Mouse (Mus musculus): ENCODE measurements around the gene Tnni3.

Gene Tnni3

GRCm38 (mm10) chr7:4518487-4518886 is 5.5 kb downstream of the Tnni3 start:
- no peak for DNase-seq

DNA sequence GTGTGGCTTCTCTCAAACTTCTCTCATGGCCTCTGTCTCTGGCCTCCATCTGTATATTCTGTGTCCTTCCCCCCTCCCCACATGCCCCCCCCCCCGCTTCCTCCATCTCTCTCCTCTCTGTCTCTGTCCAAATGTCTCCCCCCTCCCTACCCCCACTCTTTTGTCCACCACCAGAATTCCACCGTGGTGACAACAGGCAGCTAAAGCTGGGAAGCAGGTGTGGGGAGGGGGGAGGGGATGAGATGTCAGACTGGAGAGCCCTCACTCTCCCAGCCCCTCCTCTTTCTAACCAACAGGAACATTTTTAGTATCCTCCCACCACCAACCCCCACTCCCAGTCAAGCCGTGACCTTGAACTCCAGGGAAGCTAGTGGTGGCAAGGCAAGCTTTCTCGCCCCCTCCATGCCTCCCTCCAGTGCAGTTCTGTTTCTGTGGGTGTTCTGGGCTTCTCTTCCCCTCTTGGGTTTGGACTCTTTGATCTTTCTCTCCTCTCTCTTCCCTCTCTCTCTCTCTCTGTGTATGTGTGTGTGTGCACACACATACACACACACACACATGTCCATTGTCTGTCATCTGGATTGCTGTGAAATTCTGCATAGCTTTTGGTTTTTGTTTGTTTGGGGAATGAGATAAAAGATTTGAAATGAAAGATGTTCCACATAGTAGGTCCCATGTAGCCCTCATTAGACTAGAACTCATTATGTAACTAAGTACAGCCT is 7.5 kb downstream of the Tnni3 start, which contains the start of gene Tnnt1:
Gene Tnnt1 (minus strand): TSS at position 51 of the 719 bp plus-strand sequence.
- peak; percentile 60 for DNase-seq

GRCm38 (mm10) chr7:4515853-4516252 is 8.2 kb downstream of the Tnni3 start:
- no peak for DNase-seq

GRCm38 (mm10) chr7:4513829-4514712 is 10.0 kb downstream of the Tnni3 start:
- DNase-seq, result no peak

DNA sequence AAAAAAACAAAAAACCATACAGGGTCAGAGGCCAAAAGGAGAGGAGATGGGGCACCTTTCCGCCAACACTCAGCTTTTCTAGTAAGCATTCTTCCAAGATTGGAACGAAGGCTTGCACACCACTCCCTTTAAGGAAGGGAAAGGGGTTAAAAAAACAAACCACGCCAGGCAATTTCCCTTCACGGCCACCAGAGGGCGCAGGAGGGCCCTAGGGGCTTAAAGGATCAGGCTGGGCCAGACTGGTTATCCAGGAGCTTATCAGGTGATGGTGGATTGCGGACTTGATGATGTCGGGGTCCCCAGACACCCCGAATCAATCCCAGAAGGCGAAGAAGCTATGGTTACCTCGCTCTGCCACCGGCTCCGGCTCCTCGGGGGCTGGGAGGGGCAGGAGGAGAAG is 10.8 kb downstream of the Tnni3 start:
- DNase-seq, result peak; percentile 68

- DNase-seq, result no peak
Measured at GRCm38 (mm10) chr7:4511489-4512224, 12.4 kb downstream of the Tnni3 start.

- peak; percentile 86 for DNase-seq
Measured at GRCm38 (mm10) chr7:4509863-4510608, 14.0 kb downstream of the Tnni3 start.

GRCm38 (mm10) chr7:4508739-4509116 is 15.3 kb downstream of the Tnni3 start:
- no peak for DNase-seq

DNA sequence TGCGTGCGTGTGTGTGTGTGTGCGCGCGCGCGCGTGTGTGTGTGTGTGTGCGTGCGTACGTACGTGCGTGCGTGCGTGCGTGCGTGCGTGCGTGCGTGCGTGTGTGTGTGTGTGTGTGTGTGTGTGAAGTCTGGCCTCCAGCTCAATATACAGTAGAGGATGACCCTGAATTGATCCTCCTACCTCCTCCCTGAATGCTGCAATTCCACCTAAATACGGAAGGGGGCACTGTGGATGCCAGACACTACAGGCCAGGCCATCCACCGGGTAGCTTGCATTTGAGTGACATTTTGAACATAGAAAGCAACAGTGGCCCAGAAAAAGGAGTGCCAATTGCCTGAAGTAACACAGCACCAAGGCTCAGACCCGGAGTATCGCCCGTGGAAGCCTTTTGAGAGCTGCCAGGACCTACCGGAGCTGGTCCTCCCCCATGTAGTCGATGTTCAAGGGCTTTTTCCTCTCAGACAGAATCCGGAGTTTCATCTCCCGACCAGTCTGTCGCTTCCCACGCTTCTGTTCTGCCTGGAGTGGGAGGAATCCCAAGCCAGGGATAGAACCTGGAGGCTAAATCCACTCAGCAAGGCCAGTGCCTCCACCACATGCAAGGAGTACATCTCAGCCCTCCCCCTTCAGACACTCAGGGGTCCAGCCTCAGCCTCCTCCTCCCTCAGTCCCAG is 15.8 kb downstream of the Tnni3 start:
- no peak for DNase-seq

DNA sequence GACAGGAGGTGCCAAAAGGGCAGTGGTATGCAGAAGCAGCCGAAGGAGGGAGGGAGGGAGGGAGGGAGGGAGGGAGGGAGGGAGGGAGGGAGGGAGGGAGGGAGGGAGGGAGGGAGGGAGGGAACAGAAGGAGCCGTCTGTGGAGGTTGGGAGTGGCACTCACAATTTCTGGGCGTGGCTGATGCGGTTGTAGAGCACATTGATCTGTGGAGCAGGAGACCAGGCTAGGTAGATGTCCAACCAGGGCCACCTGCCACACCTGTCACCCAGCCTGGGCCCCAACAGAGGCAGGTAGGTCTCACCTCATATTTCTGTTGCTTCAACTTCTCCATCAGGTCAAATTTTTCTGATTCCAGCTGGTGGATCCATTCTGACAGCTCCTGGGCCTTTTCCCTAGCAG is 16.8 kb downstream of the Tnni3 start:
- DNase-seq, result no peak

GRCm38 (mm10) chr7:4504646-4505435 is 19.2 kb downstream of the Tnni3 start:
- no peak for DNase-seq

DNA sequence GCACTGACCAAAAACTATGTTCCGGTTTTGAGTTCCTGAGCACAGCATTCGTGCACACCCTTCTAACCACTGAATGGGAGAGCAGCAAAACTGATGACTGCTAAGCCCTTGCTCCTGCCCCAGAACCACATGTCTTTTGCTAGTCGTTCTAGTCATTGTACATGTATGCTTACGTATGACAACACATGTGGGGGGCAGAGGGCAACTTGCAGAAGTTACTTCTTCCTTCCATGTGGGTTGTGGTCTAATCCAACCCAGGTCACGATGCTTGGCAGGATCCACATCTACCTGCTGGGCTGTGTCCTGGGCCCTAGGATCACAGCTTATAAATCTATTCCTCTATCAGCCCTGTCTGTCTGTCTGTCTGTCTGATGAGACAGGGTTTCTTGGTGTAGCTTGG is 20.2 kb downstream of the Tnni3 start:
- DNase-seq, result no peak

DNA sequence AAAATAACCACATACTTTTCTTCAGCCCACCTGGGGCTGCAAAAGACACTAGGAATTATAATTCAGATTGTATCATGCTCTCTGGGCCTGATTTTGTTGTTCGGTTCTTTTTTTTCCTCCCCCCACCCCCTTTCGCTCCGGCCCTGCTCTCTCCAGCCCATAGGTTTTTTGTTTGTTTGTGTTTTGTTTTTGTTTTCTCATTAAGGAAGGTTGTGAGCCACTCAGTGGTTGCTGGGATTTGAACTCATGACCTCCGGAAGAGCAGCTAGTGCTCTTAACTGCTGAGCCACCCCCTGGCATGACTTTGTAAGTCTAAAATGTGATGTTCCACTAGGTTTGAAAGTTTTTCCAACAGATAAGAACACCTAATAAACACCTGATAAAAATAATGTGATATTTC is 20.9 kb downstream of the Tnni3 start:
- DNase-seq, result no peak

- DNase-seq, result peak; percentile 75
Measured at GRCm38 (mm10) chr7:4502421-4503090, 21.5 kb downstream of the Tnni3 start.

DNA sequence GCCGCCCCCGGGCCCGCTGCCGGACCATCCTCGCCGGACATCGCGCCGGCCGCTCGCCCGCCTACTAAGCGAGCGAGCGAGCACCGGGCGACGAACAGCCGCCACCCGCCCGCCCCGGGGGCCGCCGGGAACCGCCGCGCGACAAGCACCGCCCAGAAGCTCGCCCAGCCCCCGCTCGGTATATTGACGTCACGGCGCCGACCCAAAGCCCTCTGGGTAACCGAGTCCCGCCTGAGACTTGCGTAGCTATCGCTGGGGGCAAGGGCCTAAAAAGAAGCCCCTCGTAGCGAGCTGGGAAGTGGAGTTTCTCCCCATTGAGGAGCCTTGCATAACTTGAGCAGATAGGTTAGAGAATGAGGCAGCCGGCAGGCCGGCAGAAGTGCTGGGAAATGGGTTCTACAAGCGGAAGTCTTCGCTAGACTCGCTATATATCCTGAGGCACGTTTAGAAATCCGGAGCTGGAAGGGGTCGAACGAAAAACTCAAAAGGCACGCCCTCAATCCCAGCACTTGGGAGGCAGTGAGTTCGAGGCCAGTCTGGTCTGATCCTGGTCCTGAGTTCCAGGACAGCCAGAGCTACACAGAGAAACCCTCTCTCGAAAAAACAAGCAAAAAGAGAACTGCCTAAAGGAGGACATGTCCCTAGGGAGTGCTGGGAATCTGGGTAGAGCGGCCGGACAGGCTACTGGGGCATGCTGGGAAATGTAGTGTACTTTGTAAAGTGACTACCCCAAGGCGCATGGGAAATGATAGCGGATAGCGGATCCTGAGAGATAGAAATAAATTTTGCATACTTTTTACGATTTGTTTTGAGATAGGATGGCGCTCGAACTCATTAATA is 22.3 kb downstream of the Tnni3 start, which contains the start of gene Ppp1r12c:
Gene Ppp1r12c (minus strand): TSS at position 123 of the 840 bp plus-strand sequence.
- DNase-seq, result peak; percentile 95

DNA sequence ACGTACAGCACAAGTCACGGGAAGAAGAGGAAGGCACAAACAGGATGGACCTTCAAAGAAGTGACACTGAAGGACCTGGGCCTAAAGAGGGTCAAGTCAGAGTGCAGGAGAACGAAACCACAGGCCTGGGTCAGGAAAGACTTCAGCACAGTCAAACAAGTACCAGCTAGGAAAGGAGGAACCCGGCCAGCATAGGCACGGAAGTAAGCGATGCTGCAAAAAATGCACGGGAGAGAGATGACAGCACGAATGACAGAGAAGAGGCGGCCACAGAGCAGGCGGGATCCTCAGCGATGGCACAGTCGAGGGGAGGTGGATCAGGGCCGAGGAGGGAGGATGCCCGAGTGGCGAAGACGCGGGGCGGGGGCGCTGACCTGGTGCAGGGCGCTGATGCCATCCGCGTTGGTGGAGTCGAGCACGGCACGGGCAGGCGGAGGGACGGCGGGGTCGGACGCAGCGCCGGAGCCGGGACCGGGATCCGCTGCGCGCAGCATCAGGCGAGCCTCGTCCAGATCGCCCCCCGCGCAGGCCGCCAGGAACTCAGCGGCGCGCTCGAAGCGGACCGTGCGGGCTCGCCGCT is 23.0 kb downstream of the Tnni3 start:
- DNase-seq, result no peak

DNA sequence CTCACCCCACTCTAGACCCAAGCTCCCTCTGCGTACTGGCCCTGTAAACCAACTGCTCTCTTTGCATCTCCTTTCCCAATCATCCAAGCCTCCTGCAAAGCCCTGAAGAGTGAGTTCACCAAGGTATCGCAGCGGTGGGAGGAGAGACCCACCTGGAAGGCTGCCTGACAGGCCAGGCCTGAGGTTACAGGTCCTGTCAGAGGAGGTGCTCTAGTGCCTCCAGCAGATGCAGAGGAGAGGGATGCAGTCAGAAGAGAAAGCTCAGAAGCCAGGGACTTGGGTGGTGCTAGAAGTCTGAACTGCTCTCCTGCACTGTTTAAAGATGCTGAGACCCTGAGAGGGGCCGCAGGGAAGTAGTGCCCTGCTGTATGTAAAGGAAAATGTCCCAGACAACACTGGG is 25.0 kb downstream of the Tnni3 start:
- DNase-seq, result no peak

DNA sequence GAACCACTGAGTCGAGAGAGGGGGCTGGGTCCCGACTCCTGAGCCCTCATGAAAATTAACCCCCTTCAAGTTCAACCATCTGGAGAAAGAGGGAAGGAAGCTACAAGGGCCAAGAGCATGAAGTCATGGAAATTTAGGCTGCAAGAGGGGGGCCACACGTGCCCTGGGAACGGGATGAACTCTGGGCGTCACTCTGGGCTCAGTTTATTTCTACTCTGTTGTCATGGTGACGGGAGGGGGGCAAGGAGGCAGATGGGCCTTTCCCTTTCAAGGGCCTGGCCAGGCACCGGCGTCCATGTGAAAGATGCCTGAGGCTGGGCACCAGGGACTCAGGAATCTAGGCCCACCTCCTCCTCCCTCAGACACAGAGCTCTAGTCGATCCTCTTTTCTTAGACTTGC is 25.8 kb downstream of the Tnni3 start:
- DNase-seq, result peak; percentile 80

- DNase-seq, result no peak
Measured at GRCm38 (mm10) chr7:4497271-4497903, 26.6 kb downstream of the Tnni3 start.
